Comparison of ENCODE assay signal across 10 mouse cellular contexts in the genomic region with DNA sequence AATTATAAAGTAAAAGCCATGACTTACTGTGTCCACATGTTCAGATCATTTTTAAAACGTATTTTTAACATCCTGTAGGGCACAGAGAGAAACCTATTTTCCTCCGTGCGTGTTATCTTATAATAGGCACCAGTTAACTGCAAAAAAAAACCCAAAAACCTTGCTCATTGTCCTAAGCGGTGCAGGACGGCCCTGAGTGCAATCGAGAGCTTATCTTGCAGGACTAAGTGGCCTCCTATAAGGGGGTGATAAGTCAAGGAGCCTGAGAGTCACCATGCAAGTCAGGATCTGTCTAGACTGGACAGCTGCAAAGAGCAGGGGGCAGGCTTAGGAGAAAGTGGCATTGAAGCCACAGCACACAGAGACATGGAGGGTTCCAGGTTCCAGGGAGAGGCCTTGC. TPM values are rescaled to one million over a fixed set of nuclear protein-coding genes. Genes with fewer than 3 reads are reported as not detected.
DNase-seq lines count a peak whose midpoint lies in the region; ATAC-seq lines count a peak whose summit lies in the region.
"Had no signal": no experiment of that assay in that cellular context is flagged by ENCODE, and none has a peak within 500 bp of the region (broad histone marks: within the 10 kb centered on the region; RNA-seq: fewer than 3 reads in every experiment).

No protein-coding gene starts in this region.

- ATAC-seq in heart, embryonic 11.5 days (replicated peaks; ENCODE audit: insufficient number of reproducible peaks, low FRiP score, low TSS enrichment), result no peak
- no peak for ATAC-seq in embryonic facial prominence, embryonic 13.5 days (ENCODE audit: insufficient number of reproducible peaks, insufficient read depth, low FRiP score, low TSS enrichment, low read depth)
- no peak for ATAC-seq in intestine, embryonic 16.5 days
- ATAC-seq in midbrain, embryonic 14.5 days (ENCODE audit: low FRiP score, low TSS enrichment), result no peak
- ATAC-seq: inflammation-experienced regulatory T-cells, adult 6 months had no signal

- H3K9ac ChIP-seq in heart, embryonic 11.5 days (ENCODE audit: low read depth, low read length), result no peak overlapping the region
- H3K9ac ChIP-seq in embryonic facial prominence, embryonic 13.5 days, result 0 out of 2 replicates have a peak overlapping the region, but pooled peaks have one; percentile 16
- H3K9ac ChIP-seq in intestine, embryonic 16.5 days (ENCODE audit: low read depth, low read length), result peak overlapping the region; percentile 95
- no peak overlapping the region for H3K9ac ChIP-seq in midbrain, embryonic 14.5 days (replicated peaks; ENCODE audit: low read length)

- peaks cover 67% of the 10 kb centered on the region for H3K36me3 ChIP-seq in heart, embryonic 11.5 days (ENCODE audit: control insufficient read depth, insufficient read depth, low read length)
- peaks cover 97% of the 10 kb centered on the region for H3K36me3 ChIP-seq in embryonic facial prominence, embryonic 13.5 days
- H3K36me3 ChIP-seq in intestine, embryonic 16.5 days (ENCODE audit: control insufficient read depth, insufficient read depth, low read length), result peaks cover 38% of the 10 kb centered on the region
- H3K36me3 ChIP-seq in midbrain, embryonic 14.5 days (ENCODE audit: control insufficient read depth, insufficient read depth, low read length), result peaks cover 95% of the 10 kb centered on the region

- 0 out of 2 replicates have a peak overlapping the region, but pooled peaks have one; percentile 0 for H3K4me2 ChIP-seq in heart, embryonic 11.5 days
- H3K4me2 ChIP-seq in embryonic facial prominence, embryonic 13.5 days, result peak overlapping the region; percentile 100
- H3K4me2 ChIP-seq in intestine, embryonic 16.5 days (ENCODE audit: low read depth, low read length), result peak overlapping the region; percentile 89
- H3K4me2 ChIP-seq in midbrain, embryonic 14.5 days (ENCODE audit: low read length), result peak overlapping the region; percentile 100

- WGBS in heart, embryonic 11.5 days (ENCODE audit: insufficient replicate concordance), result 25% methylated on average over 6 of the region's 6 CpGs
- WGBS in embryonic facial prominence, embryonic 13.5 days, result 73% methylated on average over 6 of the region's 6 CpGs
- 45% methylated on average over 6 of the region's 6 CpGs for WGBS in intestine, embryonic 16.5 days
- WGBS in midbrain, embryonic 14.5 days, result 80% methylated on average over 6 of the region's 6 CpGs

- H3K27me3 ChIP-seq in heart, embryonic 11.5 days (ENCODE audit: control insufficient read depth, insufficient read depth, low read length), result no peaks in the 10 kb centered on the region
- no peaks in the 10 kb centered on the region for H3K27me3 ChIP-seq in embryonic facial prominence, embryonic 13.5 days
- no peaks in the 10 kb centered on the region for H3K27me3 ChIP-seq in intestine, embryonic 16.5 days (replicated peaks; ENCODE audit: control insufficient read depth, insufficient read depth, low read length)
- H3K27me3 ChIP-seq in midbrain, embryonic 14.5 days (ENCODE audit: control insufficient read depth, insufficient read depth, low read length), result no peaks in the 10 kb centered on the region

- H3K27ac ChIP-seq in heart, embryonic 11.5 days (ENCODE audit: low read depth, low read length), result no peak overlapping the region
- no peak overlapping the region for H3K27ac ChIP-seq in embryonic facial prominence, embryonic 13.5 days
- H3K27ac ChIP-seq in intestine, embryonic 16.5 days (ENCODE audit: low read length), result peak overlapping the region; percentile 79
- no peak overlapping the region for H3K27ac ChIP-seq in midbrain, embryonic 14.5 days (replicated peaks; ENCODE audit: low read depth, low read length)

- no peaks in the 10 kb centered on the region for H3K9me3 ChIP-seq in heart, embryonic 11.5 days (replicated peaks; ENCODE audit: control insufficient read depth, low read length)
- no peaks in the 10 kb centered on the region for H3K9me3 ChIP-seq in embryonic facial prominence, embryonic 13.5 days
- no peaks in the 10 kb centered on the region for H3K9me3 ChIP-seq in intestine, embryonic 16.5 days (ENCODE audit: control insufficient read depth, low read length)
- no peaks in the 10 kb centered on the region for H3K9me3 ChIP-seq in midbrain, embryonic 14.5 days (ENCODE audit: control insufficient read depth, low read length)

- DNase-seq in heart, postnatal 4 days, result no peak
- no peak for DNase-seq in midbrain, embryonic 14.5 days
- no peak for DNase-seq in cerebellum, adult 8-10 months
- no peak for DNase-seq in kidney, postnatal 14 days
- DNase-seq in layer of hippocampus, postnatal 36 days, result no peak

- H3K4me1 ChIP-seq in heart, embryonic 11.5 days (ENCODE audit: control insufficient read depth, insufficient read depth, low read length), result peaks cover 53% of the 10 kb centered on the region
- H3K4me1 ChIP-seq in embryonic facial prominence, embryonic 13.5 days, result peaks cover 83% of the 10 kb centered on the region
- H3K4me1 ChIP-seq in intestine, embryonic 16.5 days (ENCODE audit: control insufficient read depth, insufficient read depth, low read length), result peaks cover 56% of the 10 kb centered on the region
- H3K4me1 ChIP-seq in midbrain, embryonic 14.5 days (ENCODE audit: control insufficient read depth, insufficient read depth, low read length), result peaks cover 44% of the 10 kb centered on the region

- H3K4me3 ChIP-seq in heart, embryonic 11.5 days (ENCODE audit: low read depth, low read length), result no peak overlapping the region
- H3K4me3 ChIP-seq in embryonic facial prominence, embryonic 13.5 days, result no peak overlapping the region; the same call in 1 of the 2 replicates
- peak overlapping the region; percentile 85 for H3K4me3 ChIP-seq in intestine, embryonic 16.5 days (ENCODE audit: low read length)
- H3K4me3 ChIP-seq in midbrain, embryonic 14.5 days (replicated peaks; ENCODE audit: low read depth, low read length), result no peak overlapping the region; the same call in 1 of the 2 replicates

RNA-seq across cellular contexts. Expression of gene Scd2, which starts 6.4 kb away (rescaled TPM):
- 150 and 188 TPM in 2 replicates for polyA plus RNA-seq in heart, embryonic 11.5 days (2014; fragmentation: Nextera tagmentation; extraction: Ambion mirVana)
- 10 to 100 TPM; 78.1 to 82.1 TPM for total RNA-seq in heart, postnatal 4 days (2021)
- polyA plus RNA-seq in embryonic facial prominence, embryonic 13.5 days (2015; fragmentation: Nextera tagmentation; extraction: Ambion mirVana), result 211 and 213 TPM in 2 replicates
- polyA plus RNA-seq in intestine, embryonic 16.5 days (2015; fragmentation: Nextera tagmentation; extraction: Ambion mirVana), result 452 and 553 TPM in 2 replicates
- polyA plus RNA-seq in midbrain, embryonic 14.5 days (2014; fragmentation: Nextera tagmentation; extraction: Ambion mirVana), result 194 and 281 TPM in 2 replicates
- 100 to 1,000 TPM; 621 to 658 TPM for total RNA-seq in layer of hippocampus, postnatal 36 days (2021)

RNA-seq across cellular contexts. Expression of gene Scd4, which starts 33.0 kb away (rescaled TPM):
- polyA plus RNA-seq in heart, embryonic 11.5 days (2014; fragmentation: Nextera tagmentation; extraction: Ambion mirVana), result 0.11 and 0.18 TPM in 2 replicates
- total RNA-seq in heart, postnatal 4 days (2021), result 10 to 100 TPM; 47.7 to 52.4 TPM
- polyA plus RNA-seq in embryonic facial prominence, embryonic 13.5 days (2015; fragmentation: Nextera tagmentation; extraction: Ambion mirVana), result 0.15 and 0.25 TPM in 2 replicates
- 0.09 and 0.22 TPM in 2 replicates for polyA plus RNA-seq in intestine, embryonic 16.5 days (2015; fragmentation: Nextera tagmentation; extraction: Ambion mirVana)
- 0.11 and 0.19 TPM in 2 replicates for polyA plus RNA-seq in midbrain, embryonic 14.5 days (2014; fragmentation: Nextera tagmentation; extraction: Ambion mirVana)
- total RNA-seq in layer of hippocampus, postnatal 36 days (2021), result 1 to 10 TPM; 1.7 to 2.7 TPM
- total RNA-seq: monocyte, adult 5-6 weeks had no signal

Comparison
In these comparisons a context has a peak if more than half of its experiments do, and no peak if none do; other contexts are left out.
1. H3K4me2 ChIP-seq: peak in every context shown above with its lines; median percentile 100 in embryonic facial prominence, embryonic 13.5 days; 100 in midbrain, embryonic 14.5 days; 89 in intestine, embryonic 16.5 days; 0 in heart, embryonic 11.5 days.
2. H3K9ac ChIP-seq: peak in embryonic facial prominence, embryonic 13.5 days (single experiment) and intestine, embryonic 16.5 days (single experiment); none in heart, embryonic 11.5 days (single experiment) and midbrain, embryonic 14.5 days (single experiment).